Mouse (Mus musculus) right cerebral cortex, postnatal 4 days (tissue): Measurements from ENCODE around the gene Zfp729a.
"Not testable (repeated sequence)": the region's sequence is repeated elsewhere in the genome, so short reads cannot be mapped to it uniquely, and the experiment has no call there.

ENCODE experiments used
- DNase-seq: peaks from one replicate; pipeline ENCODE4 v3.0.0-alpha.2; 2022

The Zfp729a gene

DNA sequence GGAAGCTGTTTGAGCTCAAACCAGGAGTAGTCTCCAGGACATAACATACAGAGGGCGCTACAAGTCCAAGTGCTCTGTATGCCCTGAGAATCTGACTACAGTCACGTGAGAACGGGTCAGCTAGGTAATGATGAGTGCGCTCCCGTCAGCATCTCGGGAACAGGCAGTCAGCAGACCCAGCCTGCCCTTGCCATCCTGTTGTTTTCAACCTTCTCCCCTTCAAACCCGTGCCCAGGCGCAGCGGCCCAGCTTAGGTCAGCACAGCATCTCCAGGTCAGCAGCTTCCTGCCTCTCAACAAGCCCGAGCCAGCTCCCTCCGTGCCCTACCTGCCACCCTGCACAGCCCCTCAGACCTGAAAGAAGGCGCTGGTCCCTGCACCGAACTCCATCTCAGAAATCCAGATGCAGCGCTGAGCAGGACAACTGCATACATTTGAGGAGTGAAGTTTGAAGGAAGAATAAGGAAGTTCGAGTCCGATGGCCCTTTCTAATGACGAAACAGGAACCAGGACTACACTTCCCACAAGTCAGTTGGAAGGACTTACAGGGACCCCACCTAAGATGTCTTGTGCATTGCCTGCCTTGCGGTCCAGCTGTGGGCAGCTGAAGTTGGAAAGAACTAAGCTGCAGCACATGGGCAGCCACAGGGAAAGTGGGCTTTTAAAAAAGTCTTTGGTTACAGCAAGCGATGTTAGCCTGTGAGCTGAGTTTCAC, at the start of gene Zfp729a, which contains the start of gene Gm49345:
Gene Zfp729a (minus strand): TSS at position 498 of the 714 bp plus-strand sequence.
Gene Gm49345 (minus strand): TSS at position 476 of the 714 bp plus-strand sequence.
- DNase-seq: peak; percentile 67

DNA sequence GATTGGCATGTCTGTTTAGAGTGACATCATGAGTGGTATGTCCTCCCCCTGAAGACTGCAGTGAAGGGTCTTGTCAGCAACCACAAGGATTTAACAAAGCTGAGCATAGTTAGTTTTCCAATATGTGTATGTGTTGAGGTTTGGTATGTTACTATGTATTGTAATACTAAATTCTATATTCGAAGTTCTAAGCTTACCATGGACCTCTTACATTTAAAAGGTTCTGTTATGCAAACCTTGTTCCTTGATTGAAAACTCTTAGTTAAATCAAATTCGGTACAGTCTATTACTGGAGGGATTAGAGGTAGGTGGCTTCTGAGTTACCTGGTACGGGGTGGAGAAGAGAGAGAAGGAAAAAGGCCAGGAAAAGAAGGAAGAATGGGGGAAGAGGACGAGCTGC, 49.4 kb upstream of the Zfp729a start, which contains the start of gene Zfp738:
Gene Zfp738 (minus strand): TSS at position 101 of the 400 bp plus-strand sequence.
- no peak for DNase-seq

DNA sequence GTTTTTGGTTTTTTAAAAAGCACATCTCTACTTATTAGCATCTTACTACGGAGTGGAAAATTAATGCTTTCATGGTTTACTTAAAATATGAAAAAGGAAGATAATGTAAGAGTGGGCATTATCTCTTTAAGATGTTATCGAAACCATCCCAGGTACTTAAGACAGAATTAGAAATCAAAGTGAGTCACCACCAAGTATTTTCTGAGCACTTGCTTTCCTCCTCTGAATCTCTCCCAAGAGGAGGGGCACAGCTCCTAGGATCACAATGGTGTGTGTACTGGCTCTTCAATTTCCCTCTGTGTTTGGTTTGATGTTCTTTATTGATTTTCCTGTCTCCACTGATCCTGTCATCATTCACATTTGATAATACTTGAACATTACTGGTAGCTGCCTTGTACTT, 46.2 kb upstream of the Zfp729a start:
- DNase-seq: not testable (repeated sequence)

DNA sequence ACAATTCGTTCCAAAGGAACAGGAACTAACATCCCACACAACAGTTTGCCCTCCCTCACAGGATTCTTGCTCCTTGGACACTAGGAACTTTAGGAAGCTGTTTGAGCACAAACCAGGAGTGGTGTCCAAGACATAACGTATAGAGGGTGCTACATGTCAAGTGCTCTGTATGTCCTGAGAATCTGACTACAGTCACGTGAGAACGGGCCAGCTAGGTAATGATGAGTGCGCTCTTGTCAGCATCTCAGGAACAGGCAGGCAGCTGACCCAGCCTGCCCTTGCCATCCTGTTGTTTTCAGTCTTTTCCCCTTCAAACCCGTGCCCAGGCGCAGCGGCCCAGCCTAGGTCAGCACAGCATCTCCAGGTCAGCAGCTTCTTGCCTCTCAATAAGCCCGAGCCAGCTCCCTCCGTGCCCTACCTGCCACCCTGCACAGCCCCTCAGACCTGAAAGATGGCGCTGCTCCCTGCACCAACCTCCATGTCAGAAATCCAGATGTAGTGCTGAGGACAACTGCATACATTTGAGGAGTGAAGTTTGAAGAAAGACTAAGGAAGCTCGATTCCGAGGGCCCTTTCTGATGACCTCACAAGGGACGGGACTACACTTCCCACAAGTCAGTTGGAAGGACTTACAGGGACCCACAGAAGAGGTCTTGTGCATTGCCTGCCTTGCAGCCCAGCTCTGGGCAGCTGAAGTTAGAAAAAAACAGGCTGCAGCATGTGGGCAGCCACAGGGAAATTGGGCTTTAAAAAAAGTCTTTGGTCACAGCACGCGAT, 45.6 kb upstream of the Zfp729a start:
- peak; percentile 63 for DNase-seq

DNA sequence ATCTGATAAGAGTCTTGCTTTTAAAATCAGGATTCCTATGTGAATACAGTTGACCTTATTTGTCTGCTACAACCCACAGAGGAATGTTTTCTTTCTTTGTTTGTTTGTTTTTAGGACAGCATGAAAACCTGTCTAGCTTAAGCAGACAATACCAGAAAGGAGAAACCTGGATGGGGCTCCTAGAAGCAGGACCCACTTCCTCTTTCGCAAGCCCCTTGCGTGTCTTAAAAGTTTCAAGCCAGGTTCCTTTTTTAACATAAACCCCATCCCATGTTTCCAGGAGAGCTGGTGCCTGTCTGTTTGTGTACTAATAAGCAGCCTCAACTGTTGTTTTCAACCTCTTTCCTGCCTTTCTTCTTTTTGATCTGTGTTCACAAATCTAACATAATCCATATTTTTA, 37.3 kb upstream of the Zfp729a start:
- no peak for DNase-seq

DNA sequence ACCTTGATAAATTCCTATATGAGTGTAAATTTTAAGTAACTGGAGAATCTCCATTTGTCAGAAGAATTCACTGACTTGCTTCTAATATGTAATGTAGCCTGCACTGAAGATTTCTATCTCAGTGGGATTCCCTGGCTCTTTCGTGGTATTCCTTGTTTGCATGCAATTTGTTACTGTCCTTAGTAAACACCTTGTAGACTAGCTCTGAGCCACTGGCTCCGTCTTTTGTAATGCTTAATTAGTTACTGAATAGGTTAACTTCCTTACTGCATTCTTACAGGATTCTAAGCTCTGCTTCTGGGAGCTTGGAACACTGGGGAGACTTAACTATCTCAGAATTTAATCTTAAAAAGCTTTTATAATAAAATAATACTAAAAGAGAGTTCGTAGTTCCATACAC, 14.9 kb upstream of the Zfp729a start:
- DNase-seq: no peak

DNA sequence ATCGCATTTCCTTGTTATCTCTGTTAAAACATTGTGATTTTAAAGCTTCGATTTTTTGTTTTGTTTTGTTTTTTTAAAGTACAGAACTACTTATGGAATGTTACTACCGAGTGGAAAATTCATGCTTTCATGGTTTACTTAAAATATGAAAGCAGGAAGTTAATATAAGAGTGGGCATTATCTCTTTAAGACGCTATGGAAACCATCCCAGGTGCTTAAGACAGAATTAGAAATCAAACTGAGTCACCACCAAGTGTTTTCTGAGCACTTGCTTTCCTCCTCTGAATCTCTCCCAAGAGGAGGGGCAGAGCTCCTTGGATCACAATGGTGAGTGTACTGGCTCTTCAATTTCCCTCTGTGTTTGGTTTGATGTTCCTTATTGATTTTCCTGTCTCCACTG, 27.5 kb downstream of the Zfp729a start:
- no peak for DNase-seq

DNA sequence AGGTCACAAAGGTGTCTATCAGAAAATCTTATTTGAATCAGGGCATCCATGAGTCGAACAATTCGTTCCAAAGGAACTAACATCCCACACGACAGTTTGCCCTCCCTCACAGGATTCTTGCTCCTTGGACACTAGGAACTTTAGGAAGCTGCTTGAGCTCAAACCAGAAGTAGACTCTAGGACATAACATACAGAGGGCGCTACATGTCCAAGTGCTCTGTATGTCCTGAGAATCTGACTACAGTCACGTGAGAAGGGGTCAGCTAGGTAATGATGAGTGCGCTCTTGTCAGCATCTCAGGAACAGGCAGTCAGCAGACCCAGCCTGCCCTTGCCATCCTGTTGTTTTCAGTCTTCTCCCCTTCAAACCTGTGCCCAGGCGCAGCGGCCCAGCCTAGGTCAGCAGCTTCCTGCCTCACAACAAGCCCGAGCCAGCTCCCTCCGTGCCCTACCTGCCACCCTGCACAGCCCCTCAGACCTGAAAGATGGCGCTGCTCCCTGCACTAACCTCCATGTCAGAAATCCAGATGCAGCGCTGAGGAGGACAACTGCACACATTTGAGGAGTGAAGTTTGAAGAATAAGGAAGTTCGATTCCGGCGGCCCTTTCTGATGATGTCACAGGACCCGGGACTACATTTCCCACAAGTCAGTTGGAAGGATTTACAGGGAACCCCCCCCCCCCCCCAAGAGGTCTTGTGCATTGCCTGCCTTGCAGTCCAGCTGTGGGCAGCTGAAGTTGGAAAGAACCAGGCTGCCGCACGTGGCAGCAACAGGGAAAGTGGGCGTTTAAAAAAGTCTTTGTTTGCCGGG, 28.3 kb downstream of the Zfp729a start, which contains the start of gene Zfp729b:
Gene Zfp729b (minus strand): TSS at position 642 of the 811 bp plus-strand sequence.
- peak; percentile 85 for DNase-seq

DNA sequence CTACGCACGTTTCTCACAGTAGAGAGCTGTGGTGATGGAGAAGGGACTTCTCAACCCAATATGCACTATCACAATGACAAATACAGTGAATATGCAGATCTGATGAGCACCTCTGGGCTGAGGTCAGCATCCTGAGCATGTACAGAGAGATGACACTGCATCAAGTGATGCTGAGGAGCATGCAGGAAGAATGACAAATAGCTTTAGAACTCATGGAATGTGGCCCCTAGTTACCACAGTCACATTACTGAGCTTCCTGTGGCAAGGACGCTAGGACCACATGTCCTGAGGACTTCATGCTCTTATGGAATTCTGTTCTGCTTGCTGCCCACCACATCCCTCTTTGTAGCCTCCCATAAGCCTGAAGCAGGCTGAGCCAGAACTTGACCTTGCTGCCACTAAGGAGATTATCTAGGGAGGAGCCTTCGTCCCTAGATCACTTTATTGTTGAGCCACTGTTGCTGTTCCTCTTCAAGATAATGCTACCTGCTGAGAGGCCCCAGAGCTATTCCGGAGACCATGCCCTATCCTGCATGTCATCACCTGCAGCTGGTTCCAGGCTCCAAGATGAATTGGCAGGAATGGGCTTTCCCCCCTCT, 64.9 kb downstream of the Zfp729a start:
- no peak for DNase-seq
